ENCODE assay signal across 23 mouse cellular contexts in genomic region chr6:32475958-32476357, GRCm38 (mm10).
DNase-seq lines count a peak whose midpoint lies in the region; ATAC-seq and TF ChIP-seq lines count a peak whose summit lies in the region.
"Had no signal": no experiment of that assay in that cellular context is flagged by ENCODE, and none has a peak within 500 bp of the region (broad histone marks: within the 10 kb centered on the region; RNA-seq: fewer than 3 reads in every experiment).

No protein-coding gene starts in this region.

- peaks cover 71% of the 10 kb centered on the region for H3K4me1 ChIP-seq in heart, embryonic 11.5 days (ENCODE audit: control insufficient read depth, insufficient read depth, low read length)
- H3K4me1 ChIP-seq in heart, embryonic 16.5 days (ENCODE audit: control insufficient read depth, insufficient read depth, low read length): peaks cover 75% of the 10 kb centered on the region
- H3K4me1 ChIP-seq in kidney, adult 2 months (ENCODE audit: control insufficient read depth, insufficient read depth, low read length): no peaks in the 10 kb centered on the region
- H3K4me1 ChIP-seq: midbrain, embryonic 15.5 days had no signal

- ATAC-seq in heart, embryonic 11.5 days (replicated peaks; ENCODE audit: insufficient number of reproducible peaks, low FRiP score, low TSS enrichment): no peak
- ATAC-seq in heart, embryonic 16.5 days (replicated peaks; ENCODE audit: extremely low read depth, insufficient read depth, low FRiP score): no peak
- ATAC-seq: forebrain, embryonic 15.5 days; lung, postnatal 0 days; midbrain, embryonic 15.5 days had no signal

- TF ChIP-seq POLR2A in kidney, adult 2 months (IDR thresholded peaks at IDR 0.05; ENCODE audit: low read depth, low read length): no peak

- H3K4me3 ChIP-seq in heart, embryonic 11.5 days (ENCODE audit: low read depth, low read length): no peak overlapping the region
- no peak overlapping the region for H3K4me3 ChIP-seq in heart, embryonic 16.5 days (ENCODE audit: low read length)
- H3K4me3 ChIP-seq in kidney, adult 2 months (ENCODE audit: insufficient read depth, low read depth, low read length): no peak overlapping the region
- H3K4me3 ChIP-seq: embryonic facial prominence, embryonic 10.5 days; erythroblast, embryonic 14.5 days; forebrain, embryonic 15.5 days; liver, embryonic 15.5 days; megakaryocyte, embryonic 14.5 days; midbrain, embryonic 15.5 days had no signal

- H3K9me3 ChIP-seq in heart, embryonic 11.5 days (replicated peaks; ENCODE audit: control insufficient read depth, low read length): no peaks in the 10 kb centered on the region
- H3K9me3 ChIP-seq in heart, embryonic 16.5 days (replicated peaks; ENCODE audit: control insufficient read depth, low read length): no peaks in the 10 kb centered on the region
- H3K9me3 ChIP-seq: embryonic facial prominence, embryonic 10.5 days; forebrain, embryonic 15.5 days; liver, embryonic 15.5 days; megakaryocyte, embryonic 14.5 days; midbrain, embryonic 15.5 days had no signal

- WGBS in heart, embryonic 11.5 days (ENCODE audit: insufficient replicate concordance): 80% methylated on average over 4 of the region's 4 CpGs
- WGBS in heart, embryonic 16.5 days: 49% methylated on average over 4 of the region's 4 CpGs
- 79% methylated on average over 4 of the region's 4 CpGs for WGBS in kidney, adult 2 months

- DNase-seq in heart, postnatal 25 days (ENCODE audit: low spot score): no peak
- DNase-seq in right cerebral cortex, adult 18-20 months: peak; percentile 76
- no peak for DNase-seq in right cerebral cortex, postnatal 4 days
- DNase-seq in telencephalon, adult 2 months (ENCODE audit: low read depth, low spot score): peak; percentile 86
- DNase-seq in gastrocnemius, postnatal 36 days: no peak
- no peak for DNase-seq in kidney, adult 2 months
- DNase-seq: adrenal gland, postnatal 10 days; cerebellum, adult 2 months; gastrocnemius, postnatal 10 days; kidney, postnatal 36 days; layer of hippocampus, postnatal 36 days; retina, postnatal 1 day; thymus, postnatal 14 days had no signal

- no peak overlapping the region for H3K4me2 ChIP-seq in heart, embryonic 11.5 days
- H3K4me2 ChIP-seq in heart, embryonic 16.5 days (ENCODE audit: low read depth, low read length): no peak overlapping the region
- H3K4me2 ChIP-seq: forebrain, embryonic 15.5 days; liver, embryonic 15.5 days; midbrain, embryonic 15.5 days had no signal

- intact Hi-C loops in heart, postnatal 25 days (cut with DNase I): loop anchor here (5.0 kb wide), 1 partner anchor 79 kb away; no protein-coding TSS in a partner anchor
- intact Hi-C loops in gastrocnemius, postnatal 36 days (cut with DNase I): loop anchor here (5.0 kb wide), 1 partner anchor 149 kb away; no protein-coding TSS in a partner anchor

- no peaks in the 10 kb centered on the region for H3K36me3 ChIP-seq in heart, embryonic 11.5 days (ENCODE audit: control insufficient read depth, insufficient read depth, low read length)
- H3K36me3 ChIP-seq in heart, embryonic 16.5 days (ENCODE audit: control insufficient read depth, insufficient read depth): no peaks in the 10 kb centered on the region
- no peaks in the 10 kb centered on the region for H3K36me3 ChIP-seq in kidney, adult 2 months (ENCODE audit: control insufficient read depth, insufficient read depth, low read length)
- H3K36me3 ChIP-seq: embryonic facial prominence, embryonic 10.5 days; forebrain, embryonic 15.5 days; liver, embryonic 15.5 days; midbrain, embryonic 15.5 days had no signal

- TF ChIP-seq CTCF in kidney, adult 2 months (conservative IDR thresholded peaks at IDR 0.05; ENCODE audit: insufficient read depth, insufficient read length, low read depth, low read length): no peak

- peak overlapping the region; percentile 54; the same call in 1 of the 2 replicates for H3K27ac ChIP-seq in heart, embryonic 11.5 days (ENCODE audit: low read depth, low read length)
- H3K27ac ChIP-seq in heart, embryonic 16.5 days (ENCODE audit: low read length): peak overlapping the region; percentile 29; the same call in 1 of the 2 replicates
- no peak overlapping the region for H3K27ac ChIP-seq in kidney, adult 2 months (ENCODE audit: insufficient read depth, low read depth, low read length)
- H3K27ac ChIP-seq: embryonic facial prominence, embryonic 10.5 days; forebrain, embryonic 15.5 days; liver, embryonic 15.5 days; midbrain, embryonic 15.5 days; stomach, postnatal 0 days had no signal

- no peak overlapping the region for H3K9ac ChIP-seq in heart, embryonic 11.5 days (ENCODE audit: low read depth, low read length)
- H3K9ac ChIP-seq in heart, embryonic 16.5 days (ENCODE audit: low read length): no peak overlapping the region
- H3K9ac ChIP-seq: forebrain, embryonic 15.5 days; liver, embryonic 15.5 days; midbrain, embryonic 15.5 days had no signal

- H3K27me3 ChIP-seq in heart, embryonic 11.5 days (ENCODE audit: control insufficient read depth, insufficient read depth, low read length): no peaks in the 10 kb centered on the region
- no peaks in the 10 kb centered on the region for H3K27me3 ChIP-seq in heart, embryonic 16.5 days (ENCODE audit: control insufficient read depth, insufficient read depth, low read length)
- H3K27me3 ChIP-seq in kidney, adult 2 months (replicated peaks; ENCODE audit: control insufficient read depth, insufficient read depth, low read length): no peaks in the 10 kb centered on the region
- H3K27me3 ChIP-seq: forebrain, embryonic 15.5 days; liver, embryonic 15.5 days; midbrain, embryonic 15.5 days had no signal

Comparison
In these comparisons a context has a peak if more than half of its experiments do, and no peak if none do; other contexts are left out.
1. DNase-seq: peak in right cerebral cortex, adult 18-20 months (single experiment) and telencephalon, adult 2 months (single experiment); none in heart, postnatal 25 days (single experiment), right cerebral cortex, postnatal 4 days (single experiment), gastrocnemius, postnatal 36 days (0 of 2) and kidney, adult 2 months (single experiment).